Mouse (Mus musculus): Measurements from ENCODE around the gene Zfp985. TPM values are rescaled to one million over a fixed set of nuclear protein-coding genes. Genes with fewer than 3 reads are reported as not detected.

The Zfp985 gene
- polyA plus RNA-seq, 1 experiment from 2014 or later = not detected

Other genes starting within 250 kb of the Zfp985 start
- gene Zfp988, start 247.6 kb upstream of the Zfp985 start, polyA plus RNA-seq (2014; fragmentation: Nextera tagmentation; extraction: Ambion mirVana) = 0.31 TPM in 1 of 2 replicates, not detected in the other
- gene Zfp978, start 192.0 kb upstream of the Zfp985 start, polyA plus RNA-seq (2014; fragmentation: Nextera tagmentation; extraction: Ambion mirVana) = 0.20 TPM in 1 of 2 replicates, not detected in the other
- 8.7 and 10.6 TPM in 2 replicates for gene Zfp982, start 60.9 kb upstream of the Zfp985 start, polyA plus RNA-seq (2014; fragmentation: Nextera tagmentation; extraction: Ambion mirVana)
- gene Gm16503, start 13.1 kb upstream of the Zfp985 start, polyA plus RNA-seq (2014; fragmentation: Nextera tagmentation; extraction: Ambion mirVana) = 0.29 and 0.41 TPM in 2 replicates
- 2.6 and 2.9 TPM in 2 replicates for gene Zfp979, start 89.2 kb downstream of the Zfp985 start, polyA plus RNA-seq (2014; fragmentation: Nextera tagmentation; extraction: Ambion mirVana)
- not detected in 2 replicates for gene Zfp534, start 149.3 kb downstream of the Zfp985 start, polyA plus RNA-seq (2014; fragmentation: Nextera tagmentation; extraction: Ambion mirVana)